Mouse (Mus musculus): Measurements from ENCODE around the gene Fign.

DNA sequence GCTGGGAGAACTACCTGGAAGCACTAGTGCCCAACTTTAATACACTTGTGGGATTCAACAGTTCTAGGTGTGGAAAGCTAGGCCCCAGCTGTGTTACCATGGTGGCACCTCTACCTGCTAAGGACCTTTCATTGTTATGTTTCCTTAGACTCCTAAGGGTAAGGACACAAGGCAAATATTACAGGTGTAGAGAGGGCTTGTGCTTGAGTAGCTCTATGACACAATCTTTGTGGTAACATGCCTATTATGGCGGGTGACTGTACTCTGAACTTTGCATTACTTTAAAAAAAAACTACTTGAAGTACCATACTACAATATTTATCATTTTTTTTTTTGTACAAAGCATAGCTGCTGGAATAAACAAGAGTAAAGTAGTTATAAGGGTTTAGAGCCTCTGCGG is 112.4 kb downstream of the Fign start:
- TF ChIP-seq CTCF (IDR thresholded peaks at IDR 0.05; ENCODE audit: control insufficient read depth, insufficient read depth, low read length) (no peak), POLR2A (IDR thresholded peaks at IDR 0.05; ENCODE audit: borderline replicate concordance, control insufficient read depth, low read depth, low read length) (no peak)
